Mouse (Mus musculus): Measurements from ENCODE around the gene Limch1.

The Limch1 gene

DNA sequence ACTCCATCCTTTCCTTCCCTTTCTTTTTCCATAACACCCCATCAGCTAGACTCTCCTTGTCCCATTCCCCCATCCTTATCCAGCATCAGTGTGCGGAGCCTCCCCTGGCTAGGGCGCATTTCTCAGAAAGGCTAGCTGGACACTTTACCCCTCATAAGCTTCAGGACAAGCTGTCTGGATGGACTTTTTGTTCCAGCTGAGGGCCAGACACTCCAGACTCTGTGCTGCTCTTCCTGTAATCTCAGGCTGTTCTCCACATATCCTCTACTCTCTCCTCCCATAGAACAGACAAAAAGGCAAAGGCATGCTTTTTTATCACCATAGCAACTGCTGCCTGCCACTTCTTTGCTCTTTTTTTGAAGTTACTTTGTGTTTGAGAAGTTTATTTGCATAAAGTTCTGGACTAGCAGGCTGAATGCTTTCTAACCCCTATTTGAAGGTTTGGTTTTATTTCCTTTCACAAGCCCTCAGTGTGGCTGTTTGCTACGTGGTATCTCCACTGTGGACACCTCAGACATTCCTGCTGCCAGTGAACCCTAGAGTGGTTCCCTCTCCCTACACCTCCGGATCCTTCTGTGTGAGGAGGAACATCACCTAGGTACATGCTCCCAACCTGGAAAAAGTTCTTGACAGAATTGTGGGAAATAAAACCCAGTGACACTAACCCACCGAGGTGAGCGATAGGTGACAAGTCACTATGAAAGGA is 77.0 kb downstream of the Limch1 start:
- in situ Hi-C loops (cut with MboI, MseI): no loop called here

DNA sequence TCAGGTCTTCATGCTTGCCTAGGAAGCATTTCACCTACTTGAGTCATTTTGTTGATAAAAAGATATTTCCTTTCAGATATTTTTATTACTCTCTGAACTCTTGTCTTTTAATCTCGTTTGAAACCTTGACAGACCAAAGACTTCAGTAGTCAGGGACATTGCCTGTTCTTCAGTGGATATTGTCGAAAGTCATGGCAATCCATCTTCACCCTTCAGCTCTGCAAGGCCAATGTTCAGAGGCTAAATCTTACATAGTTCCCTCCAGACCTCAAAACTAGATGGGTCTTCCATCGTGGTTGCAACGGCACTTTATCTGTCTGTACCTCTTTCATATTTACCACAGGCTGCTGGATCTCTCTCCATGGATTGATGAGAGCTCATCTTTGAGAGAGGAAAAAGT is 80.0 kb downstream of the Limch1 start:
- in situ Hi-C loops (cut with MboI, MseI): no loop called here

DNA sequence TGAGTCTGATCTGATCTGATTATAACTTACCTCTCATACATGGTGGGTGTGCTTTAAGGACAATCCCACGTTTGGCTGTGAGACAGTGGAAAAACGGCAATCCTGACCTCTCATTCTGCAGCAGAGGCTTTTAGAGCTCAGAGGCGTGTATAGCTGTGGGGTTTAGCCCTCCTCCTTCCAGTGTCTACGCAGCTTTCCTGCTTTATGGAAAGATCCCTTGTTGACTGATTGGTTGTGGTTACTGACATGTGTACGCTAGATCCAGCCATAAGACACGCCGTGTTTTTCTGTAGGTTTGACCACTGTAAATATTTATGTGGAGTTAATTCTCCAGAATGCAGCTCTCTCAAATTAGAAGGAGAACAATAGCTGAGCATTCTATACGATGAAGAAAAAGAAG is 81.2 kb downstream of the Limch1 start:
- in situ Hi-C loops (cut with MboI, MseI): no loop called here

DNA sequence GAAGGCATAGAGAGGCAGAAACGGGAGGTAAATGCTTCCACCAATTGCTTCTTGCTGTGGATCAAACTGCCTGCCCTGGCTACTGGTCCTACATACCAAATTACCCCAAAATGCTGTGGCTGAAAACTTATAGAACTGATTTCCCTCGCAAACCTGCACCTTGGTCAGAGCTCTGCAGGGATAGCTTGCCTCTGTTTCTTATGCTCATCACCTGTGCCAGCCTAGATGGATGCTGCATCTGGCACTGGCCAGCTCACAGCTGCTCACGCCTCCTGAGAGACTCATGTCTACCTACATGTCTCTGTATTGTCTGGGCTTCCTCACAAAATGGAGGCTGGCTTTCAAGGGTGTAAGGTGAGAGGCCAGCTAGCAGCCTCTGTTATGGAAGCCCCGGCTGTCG is 83.9 kb downstream of the Limch1 start:
- in situ Hi-C loops (cut with MboI, MseI): no loop called here

DNA sequence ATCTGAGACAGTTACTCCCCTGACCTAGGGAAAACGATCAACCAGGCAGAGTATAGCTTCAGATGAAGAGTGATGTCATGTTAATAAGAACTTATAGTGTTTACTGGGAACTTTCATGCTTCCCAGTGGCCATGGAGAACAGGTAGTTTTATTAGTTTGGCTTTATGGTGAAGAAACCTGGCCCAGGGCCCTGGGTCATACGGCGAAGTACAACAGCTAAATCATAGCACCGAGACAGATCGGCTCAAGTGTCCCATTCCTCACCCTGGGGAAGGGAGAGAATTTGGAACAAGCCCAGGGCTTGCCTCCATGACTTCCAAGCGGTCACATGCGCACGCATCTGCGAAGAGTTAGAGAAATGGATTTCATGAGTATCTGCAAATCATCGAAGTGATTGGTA is 84.6 kb downstream of the Limch1 start:
- in situ Hi-C loops (cut with MboI, MseI): no loop called here

DNA sequence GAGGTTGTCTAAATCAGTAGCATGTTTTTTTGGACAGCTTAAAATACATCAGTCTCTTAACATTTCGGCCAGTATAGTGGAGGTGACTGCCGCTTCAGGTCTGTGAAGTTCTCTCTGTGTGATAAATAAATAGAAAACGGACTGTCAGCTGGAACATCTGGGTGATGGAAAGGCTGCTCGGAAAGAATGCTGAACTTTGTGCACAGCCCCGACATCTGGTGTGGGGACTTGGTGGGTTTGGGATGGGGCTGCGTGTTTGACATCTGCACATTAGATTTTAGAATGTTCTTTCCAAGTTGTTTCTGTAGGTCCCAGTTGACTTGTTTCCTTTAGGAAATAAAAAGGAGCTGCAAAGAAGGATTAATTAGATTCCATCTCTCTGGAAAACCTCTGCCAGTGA is 89.1 kb downstream of the Limch1 start:
- in situ Hi-C loops (cut with MboI, MseI): no loop called here

DNA sequence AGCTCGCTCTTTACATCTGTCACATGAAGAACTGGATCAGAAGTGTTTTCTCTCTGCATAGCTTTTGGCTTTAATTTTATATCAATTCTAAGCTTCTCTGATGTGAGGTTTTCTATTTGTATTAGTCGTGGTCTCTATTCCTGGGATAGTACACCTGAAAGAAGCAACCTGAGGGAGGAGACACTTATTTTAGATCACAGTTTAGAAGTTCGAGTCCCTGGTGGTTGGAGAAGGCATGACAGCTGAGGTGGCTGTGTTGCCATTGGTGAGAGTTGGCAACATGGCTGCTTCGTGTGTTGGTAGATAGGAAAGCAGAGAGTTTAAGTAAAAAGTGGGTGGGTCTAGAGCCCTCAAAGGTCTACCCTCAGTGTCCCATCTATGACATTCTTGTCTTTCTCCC is 91.3 kb downstream of the Limch1 start:
- in situ Hi-C loops (cut with MboI, MseI): no loop called here

DNA sequence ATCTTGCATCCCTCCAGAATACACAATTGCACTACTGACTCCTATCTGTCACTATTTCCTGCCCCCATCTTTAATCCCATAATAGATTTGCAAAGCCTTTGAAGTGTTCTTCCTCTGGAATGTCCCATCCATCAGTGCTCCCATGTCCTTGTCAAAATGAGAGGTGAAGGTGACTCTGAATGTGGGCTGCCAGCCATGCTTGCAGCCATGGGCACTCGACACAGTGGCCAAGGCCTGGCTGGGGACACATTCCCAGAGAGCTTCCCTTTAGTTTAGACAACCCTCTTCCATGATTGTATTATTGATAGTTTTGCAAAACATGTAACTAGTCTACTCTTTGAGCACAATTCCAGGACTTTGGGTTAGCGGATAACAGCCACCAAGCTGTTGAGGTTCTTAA is 96.3 kb downstream of the Limch1 start:
- in situ Hi-C loops (cut with MboI, MseI): no loop called here

DNA sequence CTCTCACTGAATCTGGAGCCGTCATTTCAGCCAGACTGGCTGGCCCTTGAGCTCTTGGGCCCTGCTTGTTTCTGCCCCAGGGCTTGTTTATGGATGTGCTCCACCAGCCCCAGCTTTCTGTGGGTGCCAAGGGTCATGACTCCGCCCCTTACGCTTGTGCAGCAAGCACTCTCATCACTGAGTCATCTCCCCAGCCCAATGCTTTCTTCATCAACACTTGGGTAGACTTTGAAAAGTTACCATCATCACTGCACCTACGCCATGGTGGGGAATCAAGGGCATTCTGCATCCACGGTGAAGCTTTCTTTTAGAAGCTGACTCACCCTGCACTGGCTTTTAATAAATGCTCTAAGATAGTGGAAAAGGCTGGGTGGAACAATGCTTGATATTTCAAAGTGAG is 97.1 kb downstream of the Limch1 start:
- in situ Hi-C loops (cut with MboI, MseI): no loop called here

DNA sequence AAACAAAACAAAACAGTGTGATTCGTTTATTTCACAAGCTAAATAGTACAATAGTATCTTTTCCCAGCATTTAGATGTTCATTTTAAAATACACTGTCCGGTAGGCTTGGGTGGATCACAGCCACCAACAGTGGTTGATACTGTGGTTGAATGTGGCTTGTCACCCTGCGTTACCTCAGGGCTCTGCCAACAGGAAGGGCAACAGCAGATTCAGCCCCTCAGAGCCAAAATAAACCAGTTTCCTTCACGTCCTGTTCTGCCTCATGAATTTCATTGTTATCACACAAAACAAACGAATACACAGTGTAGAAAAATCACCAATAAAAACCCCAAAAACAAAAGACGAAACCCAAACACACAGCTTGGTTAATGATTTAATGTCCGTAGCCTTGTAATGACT is 102.5 kb downstream of the Limch1 start:
- in situ Hi-C loops (cut with MboI, MseI): no loop called here

DNA sequence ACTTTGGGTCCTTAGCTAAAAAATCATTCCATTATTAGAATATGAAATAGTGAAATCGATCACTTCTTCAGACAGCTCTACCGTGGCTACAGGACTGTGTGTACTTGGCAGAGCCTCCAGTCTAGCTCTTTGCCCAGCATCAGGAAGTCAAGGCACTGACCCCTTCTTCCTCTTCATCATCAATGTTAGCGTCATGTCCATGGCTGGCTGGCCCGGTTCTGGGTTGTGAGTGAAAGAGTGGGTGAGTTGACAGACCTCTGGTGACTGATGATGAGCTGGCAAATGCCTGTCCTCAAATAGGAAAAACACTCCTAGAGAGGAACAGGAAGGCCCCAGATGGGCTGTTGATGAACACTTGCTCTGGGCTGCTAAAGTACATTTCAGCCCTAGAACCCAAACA is 103.5 kb downstream of the Limch1 start:
- in situ Hi-C loops (cut with MboI, MseI): no loop called here

DNA sequence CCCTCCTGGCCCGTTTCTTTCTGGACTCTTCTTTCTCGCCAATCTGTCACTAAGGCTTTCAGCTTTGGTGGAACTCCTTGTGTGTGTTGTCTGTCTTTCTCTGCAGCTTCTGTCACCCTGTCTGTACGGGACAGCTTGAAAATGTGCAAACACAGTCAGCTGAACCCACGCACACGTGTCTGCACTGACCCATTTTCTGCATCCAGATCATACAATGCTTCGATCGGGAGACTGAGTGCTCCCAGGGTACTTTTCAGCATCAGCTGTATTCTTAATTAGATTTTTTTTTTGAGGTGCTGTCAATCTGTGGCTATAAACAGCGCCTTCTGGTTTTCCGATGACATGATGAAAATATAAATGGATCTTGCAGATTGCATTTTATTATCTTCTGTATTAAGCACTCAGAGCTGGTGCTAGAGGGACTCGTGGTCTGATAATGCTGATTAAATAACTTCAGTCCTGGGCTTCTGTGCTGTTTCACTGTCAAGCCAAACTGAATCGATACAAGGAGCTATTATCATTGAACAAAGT is 105.2 kb downstream of the Limch1 start:
- in situ Hi-C loops (cut with MboI, MseI): no loop called here

DNA sequence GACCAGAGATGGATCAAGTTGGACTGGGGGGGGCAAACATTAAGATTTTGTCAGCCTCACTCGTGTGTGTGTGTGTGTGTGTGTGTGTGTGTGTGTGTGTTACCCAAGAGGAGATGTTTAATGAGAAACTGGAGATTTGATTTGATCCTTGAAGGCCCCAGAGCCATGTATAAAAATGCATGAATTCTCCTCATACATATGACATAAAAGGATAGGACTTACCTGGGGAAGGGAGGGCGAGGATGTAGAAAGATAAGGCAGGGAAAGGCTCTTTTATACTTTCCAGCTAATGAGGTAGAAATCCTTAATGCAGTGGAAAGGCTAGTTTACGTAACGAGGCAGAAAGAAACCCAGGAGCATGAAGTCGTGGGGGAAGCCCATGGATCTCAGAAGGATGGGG is 106.1 kb downstream of the Limch1 start:
- in situ Hi-C loops (cut with MboI, MseI): no loop called here

DNA sequence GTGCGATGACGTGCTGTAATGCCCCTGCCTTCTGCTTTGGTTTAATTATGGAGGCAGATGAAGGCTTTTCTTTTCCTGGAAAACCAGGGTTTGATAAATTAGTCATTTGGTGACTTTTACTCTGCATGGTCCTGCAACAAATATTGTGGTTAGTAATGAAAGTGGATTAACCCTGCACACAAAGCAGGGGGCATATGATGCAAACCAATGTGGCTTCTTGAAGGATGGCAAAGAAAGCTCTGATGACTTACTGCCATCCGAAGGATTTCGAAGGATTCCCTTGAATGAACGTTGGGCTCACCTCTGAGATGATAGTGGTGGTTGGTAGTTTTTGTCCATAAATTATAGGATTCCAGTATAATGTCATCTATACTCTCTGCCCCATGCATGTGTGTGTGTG is 108.6 kb downstream of the Limch1 start:
- in situ Hi-C loops (cut with MboI, MseI): no loop called here

DNA sequence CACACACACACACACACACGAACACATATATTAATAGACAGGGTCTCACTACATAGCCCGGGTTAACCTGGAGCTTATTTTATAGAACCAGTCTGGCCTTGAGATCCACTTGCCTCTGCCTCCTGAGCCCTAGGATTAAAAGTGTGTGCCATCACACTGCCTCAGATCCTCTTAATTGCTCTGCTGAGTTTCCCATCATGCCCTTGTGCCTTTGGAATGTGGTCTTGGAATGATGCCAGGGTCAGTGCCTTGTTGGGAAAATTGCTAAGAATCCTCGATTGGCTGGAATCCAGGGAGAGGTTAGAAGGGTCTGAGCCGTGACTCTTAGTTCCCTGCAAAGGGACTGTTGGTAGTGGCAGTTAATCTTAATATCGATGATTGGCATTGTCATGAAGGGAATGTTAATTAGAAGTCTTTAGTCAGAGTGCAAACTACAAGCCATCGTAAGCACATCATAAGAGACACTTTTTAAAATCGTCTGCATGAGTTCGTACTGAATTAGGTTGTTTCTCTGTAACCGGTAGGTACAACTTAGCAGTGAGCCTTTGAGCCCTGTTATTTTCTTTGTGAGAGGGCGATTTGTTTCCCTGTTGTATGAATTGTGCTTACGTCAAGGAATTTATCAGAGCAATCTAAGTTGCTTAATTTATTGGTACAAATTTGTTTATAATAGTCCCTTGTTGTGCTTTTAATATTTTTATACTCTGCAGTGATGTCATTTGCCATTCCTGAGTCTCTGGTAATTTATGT is 109.9 kb downstream of the Limch1 start:
- in situ Hi-C loops (cut with MboI, MseI): no loop called here

DNA sequence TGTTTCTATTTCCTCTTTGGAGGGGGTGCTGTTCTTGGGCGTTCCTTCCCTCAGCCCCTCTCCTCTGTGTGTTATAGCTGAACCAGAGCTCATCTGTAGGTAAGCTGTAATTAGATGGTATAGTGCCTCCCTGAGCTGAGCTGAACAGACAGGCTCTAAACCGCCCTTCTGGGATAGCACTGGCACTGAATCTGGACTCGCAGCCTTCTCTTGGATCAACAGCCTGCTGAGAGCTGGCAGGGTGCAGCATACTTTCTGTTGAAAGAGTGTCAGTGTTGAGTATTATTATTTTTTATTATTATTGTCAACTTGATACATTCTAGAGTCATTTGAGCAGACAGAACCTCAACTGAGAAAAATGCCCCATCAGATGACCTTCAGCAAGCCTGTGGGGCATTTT is 113.9 kb downstream of the Limch1 start:
- in situ Hi-C loops (cut with MboI, MseI): no loop called here

DNA sequence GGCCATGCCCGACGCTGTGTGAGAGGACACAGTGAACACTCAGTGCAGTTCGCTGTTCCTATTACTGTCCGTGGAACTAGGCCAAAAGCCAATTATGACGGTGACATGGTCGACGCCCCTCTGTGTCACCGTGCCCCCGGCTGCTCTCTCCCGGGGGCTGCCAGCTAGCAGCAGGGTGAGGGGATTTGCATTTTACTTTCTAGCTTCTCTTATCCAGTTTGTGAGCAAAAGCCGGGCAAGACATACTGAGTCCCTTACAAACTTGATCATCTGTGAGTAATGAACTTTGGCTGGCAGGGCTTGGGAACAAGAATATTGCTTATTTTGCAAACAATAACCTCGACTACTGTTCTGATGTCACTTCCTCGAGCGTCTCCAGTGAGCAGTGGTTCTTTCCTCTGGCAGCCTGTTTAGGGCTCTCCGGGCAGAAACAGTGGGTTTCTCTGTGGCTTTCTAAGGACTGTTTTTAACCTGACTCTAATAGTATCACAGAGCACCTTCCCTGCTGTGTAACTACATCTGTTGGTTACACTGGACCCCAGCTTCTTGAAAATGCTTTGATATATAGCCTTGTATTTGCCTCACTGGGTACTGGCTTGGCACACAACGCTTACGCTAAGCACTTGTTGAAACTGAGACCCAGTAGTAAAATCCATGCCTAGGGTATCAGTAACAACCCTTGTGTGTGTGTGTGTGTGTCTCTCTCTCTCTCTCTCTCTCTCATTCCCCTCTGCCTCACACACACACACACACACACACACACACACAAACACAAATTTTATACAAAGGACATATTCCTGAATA is 115.8 kb downstream of the Limch1 start:
- in situ Hi-C loops (cut with MboI, MseI): no loop called here

DNA sequence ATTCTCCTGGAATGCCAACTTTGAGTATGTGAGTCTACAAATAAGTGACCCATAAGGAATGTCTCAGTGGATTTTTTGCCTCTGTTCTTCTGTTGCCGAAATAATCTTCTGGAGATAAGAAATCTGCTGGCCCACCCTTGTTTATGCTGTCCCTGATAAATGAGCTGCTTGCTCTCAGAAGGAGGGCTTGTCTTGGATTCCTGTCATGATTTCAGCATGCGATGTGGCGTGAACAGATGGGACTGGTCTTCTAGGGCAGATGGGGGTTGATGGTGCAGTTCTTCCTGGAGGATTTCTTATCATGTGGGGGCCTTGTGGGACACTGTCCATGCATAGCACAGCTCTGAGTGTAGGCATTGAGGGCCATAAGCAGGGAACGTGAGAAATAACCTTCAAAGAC is 116.5 kb downstream of the Limch1 start:
- in situ Hi-C loops (cut with MboI, MseI): no loop called here

DNA sequence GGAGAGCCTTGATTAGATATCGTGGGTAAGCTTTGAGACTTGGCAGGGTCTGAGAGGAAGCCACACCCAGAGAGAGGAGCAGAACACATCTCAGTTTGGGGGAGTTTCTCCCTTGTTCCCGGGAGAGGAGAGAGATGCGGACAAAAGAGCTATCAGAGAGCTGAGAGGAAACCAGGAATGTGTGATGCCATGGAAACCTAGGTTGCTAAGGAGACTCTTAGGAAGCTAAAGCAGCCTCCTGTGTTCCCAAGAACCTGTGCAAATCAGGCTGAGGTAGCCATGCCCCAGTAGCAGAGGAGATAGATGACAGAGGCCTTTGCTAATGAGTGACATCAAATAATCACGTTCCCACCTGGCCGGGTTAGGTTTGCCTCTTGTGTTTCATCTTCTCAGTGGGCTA is 119.6 kb downstream of the Limch1 start:
- in situ Hi-C loops (cut with MboI, MseI): no loop called here

DNA sequence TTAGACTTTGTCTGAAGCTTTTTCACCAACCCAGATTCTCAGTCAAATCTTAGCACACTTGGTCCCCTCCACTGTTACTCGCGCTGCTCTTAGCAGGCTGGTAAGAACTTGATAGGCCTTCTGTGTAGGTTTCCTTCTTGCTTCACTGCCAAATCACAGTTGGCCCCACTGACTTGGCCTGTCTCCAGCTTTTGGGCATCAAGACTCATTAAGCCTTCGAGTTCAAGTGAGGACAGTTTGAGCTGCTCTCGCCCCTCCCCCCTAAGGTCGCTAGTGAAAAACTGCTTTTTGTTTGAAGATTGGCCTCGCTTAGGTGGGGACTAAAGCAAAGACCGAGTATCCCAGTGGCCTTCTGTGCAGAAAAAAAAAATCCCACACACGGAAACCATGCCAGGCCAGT is 120.4 kb downstream of the Limch1 start:
- in situ Hi-C loops (cut with MboI, MseI): no loop called here

DNA sequence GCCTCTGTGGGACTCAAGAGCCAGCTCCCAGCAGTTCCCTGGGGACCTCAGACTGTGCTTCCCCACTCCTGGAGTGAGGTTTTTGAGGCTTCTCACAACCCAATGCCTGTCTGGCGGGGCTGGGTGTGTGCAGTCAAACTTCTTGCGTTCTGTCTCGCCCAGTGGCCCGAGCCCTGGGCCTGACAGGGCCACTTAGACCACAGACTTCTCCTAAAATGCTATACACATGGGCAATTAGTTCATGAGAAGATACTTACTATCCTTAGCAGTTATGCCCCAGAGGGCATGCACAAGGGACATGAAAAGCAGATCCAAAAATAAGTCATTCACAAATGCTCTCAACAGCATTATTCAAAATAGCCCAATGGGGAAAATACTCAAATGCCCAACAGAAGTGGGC is 123.9 kb downstream of the Limch1 start:
- in situ Hi-C loops (cut with MboI, MseI): no loop called here

DNA sequence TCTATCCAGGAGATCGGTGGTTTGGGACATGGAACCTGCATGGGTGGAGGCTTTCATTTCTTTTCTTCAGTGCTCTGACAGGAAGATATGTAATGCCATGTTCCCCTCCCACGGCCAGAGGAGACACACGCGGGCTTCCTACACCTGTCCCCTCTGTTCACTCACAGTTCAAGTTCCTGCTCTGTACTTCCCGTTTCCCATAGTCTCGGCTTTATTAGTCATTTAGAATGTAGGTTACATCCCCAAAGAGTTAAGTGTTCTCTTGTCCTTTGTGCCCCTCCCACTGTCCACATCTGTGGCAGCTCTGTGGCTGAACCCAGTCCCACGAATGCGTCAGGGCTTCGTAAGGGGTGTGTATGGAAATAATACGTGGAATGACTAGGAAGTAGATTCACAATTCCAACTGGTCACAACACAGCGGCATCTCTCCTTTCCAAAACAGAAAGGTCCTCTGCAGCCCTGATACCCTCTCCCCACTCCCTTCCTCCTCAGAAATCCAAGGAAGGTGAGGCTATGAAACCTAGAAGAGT is 126.0 kb downstream of the Limch1 start:
- in situ Hi-C loops (cut with MboI, MseI): no loop called here

Measured in regulatory T cell (primary cell).